Mouse (Mus musculus): ENCODE results near the gene Bhlha15. TPM values are rescaled to one million over a fixed set of nuclear protein-coding genes. Genes with fewer than 3 reads are reported as not detected.

Gene Bhlha15
- not detected for total RNA-seq (2021)
- long read RNA-seq, experiment 1: 0 reads
- long read RNA-seq, experiment 2: 0 reads

DNA sequence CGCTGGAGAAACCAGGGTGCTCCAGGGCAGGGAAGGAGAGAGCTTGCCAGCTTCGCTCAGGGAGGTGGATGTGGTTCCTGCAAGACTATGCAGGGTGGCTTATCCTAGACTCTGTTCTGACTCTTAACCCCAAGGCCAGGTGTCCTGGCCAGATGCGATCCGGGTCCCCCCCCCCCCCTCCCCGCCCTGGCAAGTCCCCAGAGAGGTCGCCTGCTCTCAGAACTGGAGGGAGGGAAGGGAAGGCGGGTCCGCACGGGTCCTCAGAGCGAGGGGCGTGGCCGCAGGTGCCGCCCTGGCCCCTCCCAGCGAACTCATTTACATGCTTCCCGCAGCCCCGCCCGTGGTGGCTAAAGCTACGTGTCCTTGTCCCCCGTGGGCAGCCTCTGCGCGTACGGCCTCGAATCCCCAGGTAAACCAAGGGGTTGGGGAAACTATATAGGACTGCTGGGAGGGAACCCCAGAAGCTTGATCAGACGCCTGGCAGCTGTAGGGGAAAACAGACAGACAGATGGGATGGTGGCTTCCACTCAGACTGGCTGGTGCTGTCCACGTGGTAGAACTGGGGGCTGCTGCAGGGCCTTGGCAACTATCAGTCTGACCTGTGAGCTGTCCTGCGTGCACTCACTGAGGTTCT is at the start of gene Bhlha15:
Gene Bhlha15, plus strand, starts transcription at position 337 of the 634 bp plus-strand sequence.
- no peak for DNase-seq (ENCODE audit: low spot score)

DNA sequence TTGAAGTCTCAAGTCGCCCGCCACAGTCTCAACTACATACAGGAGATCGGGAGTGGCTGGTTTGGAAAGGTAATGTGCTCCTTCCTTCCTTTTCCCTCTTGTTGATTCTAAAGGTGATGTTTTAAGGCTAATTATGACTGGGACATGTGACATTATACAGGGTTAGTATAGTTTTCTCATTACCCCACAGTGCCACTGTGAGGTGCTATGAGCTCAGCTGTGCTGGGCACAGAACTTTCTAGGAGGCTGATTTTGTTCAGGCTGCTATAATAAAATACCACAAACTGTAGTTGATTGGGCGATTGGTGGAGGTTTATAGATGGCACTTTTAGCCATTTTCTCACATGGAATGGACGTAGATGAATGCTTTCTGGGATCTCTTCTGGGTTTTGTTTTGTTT is 46.6 kb upstream of the Bhlha15 start:
- DNase-seq (ENCODE audit: low spot score): no peak

DNA sequence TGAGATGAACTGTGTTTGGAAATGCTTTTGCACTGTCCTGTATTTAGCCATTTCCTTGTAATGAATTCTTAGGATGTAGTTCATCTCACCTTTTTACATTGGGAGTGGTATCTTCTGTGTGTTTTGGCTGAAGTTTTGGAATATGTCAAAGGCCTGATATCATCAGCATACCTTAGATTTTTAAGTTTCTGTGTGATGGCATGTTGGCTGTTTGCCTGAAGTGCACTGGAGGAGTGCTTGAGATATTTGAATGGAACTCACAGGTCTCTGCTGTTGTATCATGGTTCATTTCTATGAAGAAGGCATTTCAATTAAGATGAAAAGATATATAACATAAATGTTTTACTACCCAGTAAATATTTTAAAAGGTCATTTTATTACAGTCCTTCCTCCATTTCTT is 43.2 kb upstream of the Bhlha15 start:
- DNase-seq (ENCODE audit: low spot score): no peak

DNA sequence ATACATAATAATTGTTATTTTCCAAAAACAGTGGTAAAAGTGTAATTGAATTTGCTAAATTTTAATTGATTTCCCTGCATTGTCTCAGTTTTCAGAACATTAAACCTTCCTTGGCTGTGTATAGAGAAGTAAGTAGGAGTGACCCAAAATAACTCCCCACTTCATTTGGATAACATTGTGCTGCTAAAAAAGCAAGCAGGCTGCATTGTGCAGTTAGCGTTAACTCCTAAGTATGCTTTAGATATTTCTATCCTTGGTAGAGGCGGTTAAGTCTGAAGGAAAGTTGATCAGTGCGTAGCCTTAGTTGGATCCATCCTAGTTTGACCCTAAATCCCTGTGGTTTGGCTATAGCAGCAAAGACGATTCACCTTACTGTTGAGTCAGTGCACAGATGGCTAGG is 40.6 kb upstream of the Bhlha15 start:
- no peak for DNase-seq (ENCODE audit: low spot score)

DNA sequence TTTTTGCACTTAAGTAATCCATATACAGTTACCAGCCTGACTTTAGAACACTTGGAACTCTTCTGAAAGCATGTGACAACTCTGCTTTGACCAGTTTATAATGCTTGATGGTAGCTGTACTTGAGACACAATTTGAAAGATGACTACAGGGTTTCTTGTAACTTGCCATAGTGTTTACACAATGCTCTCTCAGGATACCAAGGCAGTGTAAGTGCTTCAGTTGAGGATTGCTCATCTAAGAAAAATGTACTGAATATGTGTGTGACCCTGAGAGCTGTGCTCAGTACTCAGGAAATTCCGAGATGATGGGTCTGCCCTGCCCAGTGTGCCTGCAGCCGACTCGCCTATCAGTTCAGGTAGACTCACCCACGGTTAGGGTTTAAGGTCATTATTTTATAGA is 38.8 kb upstream of the Bhlha15 start:
- no peak for DNase-seq (ENCODE audit: low spot score)

DNA sequence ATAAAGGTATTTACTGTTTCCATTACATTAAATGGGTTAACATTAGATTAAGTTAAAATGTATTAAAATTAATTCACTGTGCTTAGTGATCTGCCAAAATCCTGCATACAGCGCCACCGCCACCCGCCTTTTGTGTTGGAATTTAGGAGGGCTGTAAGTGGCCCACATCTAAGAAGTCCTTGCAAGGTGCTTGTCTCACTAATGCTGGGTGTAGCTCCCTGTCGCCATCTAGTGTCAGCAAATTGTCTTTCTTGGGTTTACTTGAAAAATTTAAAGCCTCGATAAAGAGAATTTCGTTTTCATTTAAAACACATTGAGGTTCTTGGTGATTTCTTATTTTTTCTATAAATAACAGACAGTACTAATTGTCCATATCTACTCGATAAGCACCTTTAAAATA is 35.6 kb upstream of the Bhlha15 start:
- DNase-seq (ENCODE audit: low spot score): peak; percentile 72

DNA sequence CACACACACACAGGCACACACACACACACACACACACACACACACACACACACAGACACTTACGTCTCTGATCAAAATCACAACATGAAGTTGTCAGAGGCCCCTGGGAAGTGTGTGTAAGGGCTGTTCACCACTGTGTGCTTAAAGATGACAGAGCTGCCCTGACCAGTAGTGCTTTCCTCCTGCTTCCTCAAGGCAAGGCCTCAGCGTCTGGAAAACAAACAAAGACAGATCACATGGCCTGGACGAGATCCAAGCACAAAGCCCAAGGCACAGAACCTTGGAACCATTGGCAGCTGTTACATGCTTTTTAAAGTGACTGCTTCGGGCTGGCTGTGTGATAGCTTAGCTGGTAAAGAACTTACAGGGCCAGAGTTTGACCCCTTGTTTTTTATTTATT is 31.5 kb upstream of the Bhlha15 start:
- DNase-seq (ENCODE audit: low spot score): peak; percentile 73

DNA sequence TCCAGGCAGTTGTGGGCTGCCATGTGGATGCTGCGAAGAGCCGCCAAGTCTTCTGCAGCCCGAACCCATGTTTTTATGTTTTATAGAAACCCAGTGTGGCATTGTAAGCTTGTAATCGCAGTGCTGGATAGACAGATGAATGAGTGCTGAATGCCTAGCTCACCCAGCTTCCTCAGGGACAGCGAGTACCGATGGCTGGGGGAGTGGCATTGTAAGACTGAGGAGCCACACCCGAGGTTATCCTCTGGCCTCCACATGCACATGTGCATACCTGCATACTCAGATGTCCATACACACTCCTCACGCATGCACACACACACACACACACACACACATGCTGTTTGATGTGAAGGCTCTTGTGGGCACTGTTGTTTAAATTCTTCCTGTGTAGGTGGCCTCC is 30.9 kb upstream of the Bhlha15 start:
- DNase-seq (ENCODE audit: low spot score): no peak

DNA sequence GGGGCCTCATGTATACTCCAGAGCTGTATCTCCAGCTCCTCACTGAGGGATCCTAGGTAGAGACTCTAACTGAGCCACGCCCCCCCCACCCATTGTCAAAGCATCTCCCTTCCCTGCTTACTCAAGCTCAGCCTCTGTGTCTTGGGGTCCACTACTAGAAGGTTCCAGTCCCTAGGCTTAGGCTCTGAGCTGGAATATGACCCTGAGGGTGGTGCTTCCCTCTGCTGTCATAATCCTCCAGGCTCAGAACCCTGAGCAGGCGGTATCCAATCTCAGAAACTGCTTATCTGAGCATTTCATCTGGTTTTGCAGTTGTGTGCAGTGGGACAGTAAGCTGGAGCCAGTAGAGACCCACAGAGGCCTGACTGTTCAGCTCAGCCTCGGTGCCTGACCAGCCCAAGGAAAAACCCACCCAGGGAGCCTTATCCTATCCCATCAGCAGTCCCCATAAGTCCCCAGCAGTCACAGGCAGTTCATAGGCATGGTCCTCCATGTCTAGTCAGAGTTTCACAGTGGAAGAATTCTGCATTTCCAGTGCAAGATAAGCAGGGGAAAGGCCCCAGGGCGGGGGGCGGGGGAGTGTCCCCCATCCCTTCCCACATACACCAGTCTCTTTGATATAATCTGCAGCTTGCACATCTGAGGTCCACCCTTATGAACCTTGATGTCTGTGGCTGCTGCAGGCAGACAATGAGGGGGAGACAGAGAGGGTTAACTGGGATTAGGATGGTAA is 27.8 kb upstream of the Bhlha15 start:
- no peak for DNase-seq (ENCODE audit: low spot score)

DNA sequence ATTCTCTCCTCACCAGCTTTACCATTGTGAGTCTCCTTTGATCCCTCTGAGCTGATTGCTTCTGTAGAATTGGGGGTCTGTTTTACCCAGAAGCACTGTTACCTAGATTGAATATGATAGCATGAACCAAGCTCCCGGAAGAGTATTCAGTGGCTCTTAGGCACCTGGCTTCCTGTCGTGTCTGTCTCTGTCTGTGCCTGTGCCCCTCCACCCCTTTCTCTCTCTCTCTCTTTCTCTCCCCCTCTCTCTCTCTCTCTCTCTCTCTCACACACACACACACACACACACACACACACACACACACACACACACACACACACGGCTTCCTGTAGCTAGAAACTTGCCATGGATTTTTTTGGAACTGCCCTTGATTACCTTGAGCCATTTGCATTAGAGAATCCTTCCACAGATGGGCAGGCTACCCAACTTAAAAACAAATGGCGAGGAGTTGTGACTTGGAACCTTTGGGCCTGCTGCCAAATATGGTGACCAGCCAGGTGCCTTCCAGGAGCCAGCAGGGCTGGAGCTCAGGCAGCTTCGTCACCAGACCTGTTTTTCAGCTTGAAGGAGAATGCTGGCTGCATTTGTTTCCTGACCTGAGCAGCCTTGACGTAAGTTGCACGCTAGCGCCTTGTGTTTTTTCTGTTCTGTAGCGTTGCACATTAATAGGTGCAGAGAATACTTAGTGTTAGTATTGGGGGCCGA is 27.1 kb upstream of the Bhlha15 start:
- DNase-seq (ENCODE audit: low spot score): no peak

DNA sequence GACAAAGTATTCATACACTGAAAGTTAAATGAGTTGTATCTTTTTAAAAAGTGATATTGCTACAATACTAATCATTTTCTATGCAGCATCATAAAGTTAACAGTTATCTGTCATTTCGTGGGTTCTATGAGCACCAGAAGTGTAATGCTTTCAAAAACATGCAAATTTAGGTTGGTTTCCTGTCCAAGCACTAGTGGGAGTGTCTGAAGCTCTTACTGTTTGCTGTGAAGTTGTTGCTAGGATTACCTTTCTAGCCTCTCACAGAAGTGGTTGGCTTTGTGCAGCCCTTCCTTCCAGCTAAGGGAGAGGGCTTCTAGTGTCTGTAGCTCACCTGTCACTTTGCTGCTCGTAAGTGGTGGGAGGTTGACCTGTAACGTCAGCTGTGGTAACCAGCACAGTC is 24.3 kb upstream of the Bhlha15 start:
- no peak for DNase-seq (ENCODE audit: low spot score)

DNA sequence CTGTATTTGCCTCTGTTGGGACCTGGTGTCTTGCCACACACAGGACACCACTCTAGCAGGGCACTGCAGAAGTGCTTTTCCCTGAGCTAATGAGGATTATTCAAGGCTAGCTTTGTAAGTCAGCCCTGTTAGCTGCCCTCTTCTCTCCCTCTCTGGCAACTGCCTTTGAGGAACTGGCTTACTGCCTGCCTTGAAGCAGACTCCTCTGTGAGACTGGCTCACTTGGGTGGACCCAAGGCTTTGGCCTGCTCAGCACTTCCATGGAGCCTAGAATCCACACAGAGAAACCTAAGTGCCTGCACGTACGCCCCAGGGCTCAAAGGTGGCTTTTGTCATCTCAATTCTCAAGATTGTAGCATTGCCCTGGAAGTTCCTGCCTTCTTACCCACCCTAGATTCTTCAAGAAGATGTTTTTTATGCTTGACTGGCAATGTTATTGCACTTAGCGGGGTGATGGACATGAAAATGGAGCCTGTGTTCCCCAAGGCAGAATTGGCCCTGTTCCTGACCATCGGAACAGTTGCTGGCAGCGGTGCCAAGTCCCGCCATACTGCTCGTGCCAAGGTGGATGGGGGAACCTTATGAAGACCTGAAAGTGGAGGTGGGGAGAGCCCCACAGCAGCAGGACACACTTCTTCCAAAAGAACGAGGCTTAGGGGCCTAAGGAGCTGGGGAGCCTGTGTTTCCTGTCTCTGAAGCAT is 20.7 kb upstream of the Bhlha15 start:
- no peak for DNase-seq (ENCODE audit: low spot score)

DNA sequence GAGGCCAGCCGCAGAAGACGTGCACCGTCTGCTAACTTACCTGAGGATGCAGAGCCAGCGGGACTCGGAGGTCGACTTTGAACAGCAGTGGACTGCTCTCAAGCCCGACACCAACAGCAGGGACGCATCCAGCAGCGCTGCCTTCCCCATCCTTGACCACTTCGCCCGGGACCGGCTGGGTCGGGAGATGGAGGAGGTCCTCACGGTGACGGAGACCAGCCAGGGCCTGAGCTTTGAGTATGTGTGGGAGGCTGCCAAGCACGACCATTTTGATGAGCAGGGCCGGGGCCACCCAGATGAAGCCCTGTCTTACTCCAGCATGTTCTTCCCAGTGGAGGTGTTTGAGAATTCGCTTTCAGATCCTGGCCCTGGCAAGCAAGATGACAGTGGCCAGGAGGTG is 16.4 kb upstream of the Bhlha15 start:
- DNase-seq (ENCODE audit: low spot score): no peak

DNA sequence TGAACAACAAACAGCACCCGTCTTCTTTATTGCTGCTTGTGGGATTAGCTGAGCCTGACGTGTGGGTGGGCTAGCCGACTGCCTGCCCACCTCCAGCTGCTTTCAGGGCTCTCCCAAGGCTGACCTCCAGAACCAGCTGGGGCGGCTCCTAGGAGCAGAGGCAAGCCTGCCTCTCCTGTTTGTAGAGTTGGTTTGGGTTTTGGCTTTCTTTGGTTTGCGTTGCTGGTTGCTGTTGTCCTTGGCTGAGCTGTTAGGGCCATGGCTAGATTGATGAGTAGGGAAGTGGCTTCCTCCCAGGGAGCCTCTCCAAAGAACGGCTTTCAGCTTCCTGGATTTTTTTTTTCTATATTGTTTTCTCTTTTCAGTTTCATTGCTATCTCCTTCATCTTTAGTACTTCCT is 11.9 kb upstream of the Bhlha15 start:
- DNase-seq (ENCODE audit: low spot score): no peak

DNA sequence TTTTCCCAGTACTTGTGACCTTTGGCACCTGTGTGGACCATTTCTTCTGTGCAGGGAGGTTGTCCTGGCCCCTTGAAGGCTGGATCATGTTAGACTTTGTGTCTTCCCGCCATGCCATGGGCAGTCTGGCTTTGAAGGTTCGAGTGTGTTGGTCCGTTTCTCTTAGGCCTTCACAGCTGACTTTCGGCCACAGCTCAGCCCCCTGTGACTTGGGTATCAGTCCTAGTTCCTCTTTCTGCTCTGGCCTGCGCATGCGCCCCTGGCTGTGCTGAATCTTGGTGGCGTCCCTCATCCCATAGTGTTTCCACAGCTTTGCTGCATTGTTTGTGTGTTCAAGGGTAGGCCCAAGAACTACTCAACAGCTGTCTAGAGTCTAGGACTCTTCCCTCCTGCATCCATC is 8.8 kb upstream of the Bhlha15 start:
- no peak for DNase-seq (ENCODE audit: low spot score)

DNA sequence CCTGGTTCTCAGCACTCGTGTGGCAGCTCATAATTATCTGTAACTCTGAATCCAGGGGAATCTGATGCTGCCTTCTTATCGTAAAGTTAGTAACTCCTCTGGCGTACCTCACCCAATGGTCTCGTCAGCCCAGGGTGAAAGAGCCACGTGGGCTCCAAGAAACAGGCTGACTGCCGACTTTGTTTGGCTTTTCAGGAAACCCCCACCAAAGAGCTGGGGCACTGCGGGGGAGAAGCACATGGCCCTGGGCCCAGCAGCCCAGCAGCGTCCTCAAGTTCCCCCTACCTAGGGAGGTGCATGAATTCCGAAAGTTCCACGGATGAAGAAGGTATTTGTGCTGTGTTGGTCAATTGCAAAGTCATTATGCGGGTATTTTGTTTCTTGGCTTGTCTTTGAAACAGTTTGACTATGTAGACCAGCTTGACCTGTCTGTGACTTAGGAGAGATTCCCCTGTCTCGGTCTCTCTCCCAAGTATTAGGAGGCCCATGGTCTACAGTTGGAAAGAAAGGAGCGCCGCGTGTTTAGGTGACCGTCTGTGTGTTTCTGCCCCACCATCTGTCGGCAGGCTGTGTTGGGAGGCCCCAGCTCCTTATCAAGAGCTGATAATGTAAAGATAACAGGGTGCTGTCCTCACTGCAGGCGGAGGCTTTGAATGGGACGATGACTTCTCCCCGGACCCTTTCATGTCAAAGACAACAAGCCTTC is 7.4 kb upstream of the Bhlha15 start:
- no peak for DNase-seq (ENCODE audit: low spot score)

DNA sequence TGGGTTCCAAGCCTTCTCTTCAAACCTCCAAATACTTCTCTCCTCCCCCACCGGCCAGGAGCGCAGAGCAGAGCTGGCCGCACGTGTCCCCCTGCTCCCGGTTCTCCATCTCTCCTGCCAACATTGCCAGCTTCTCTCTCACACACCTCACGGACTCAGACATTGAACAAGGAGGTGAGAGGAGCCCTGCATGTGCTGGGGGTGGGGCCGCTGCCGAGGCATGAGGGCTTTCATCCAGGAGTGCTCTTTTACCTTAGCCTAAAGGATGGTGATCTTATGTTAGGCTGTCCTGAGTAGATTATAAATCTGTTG is 6.9 kb upstream of the Bhlha15 start:
- DNase-seq (ENCODE audit: low spot score): no peak

DNA sequence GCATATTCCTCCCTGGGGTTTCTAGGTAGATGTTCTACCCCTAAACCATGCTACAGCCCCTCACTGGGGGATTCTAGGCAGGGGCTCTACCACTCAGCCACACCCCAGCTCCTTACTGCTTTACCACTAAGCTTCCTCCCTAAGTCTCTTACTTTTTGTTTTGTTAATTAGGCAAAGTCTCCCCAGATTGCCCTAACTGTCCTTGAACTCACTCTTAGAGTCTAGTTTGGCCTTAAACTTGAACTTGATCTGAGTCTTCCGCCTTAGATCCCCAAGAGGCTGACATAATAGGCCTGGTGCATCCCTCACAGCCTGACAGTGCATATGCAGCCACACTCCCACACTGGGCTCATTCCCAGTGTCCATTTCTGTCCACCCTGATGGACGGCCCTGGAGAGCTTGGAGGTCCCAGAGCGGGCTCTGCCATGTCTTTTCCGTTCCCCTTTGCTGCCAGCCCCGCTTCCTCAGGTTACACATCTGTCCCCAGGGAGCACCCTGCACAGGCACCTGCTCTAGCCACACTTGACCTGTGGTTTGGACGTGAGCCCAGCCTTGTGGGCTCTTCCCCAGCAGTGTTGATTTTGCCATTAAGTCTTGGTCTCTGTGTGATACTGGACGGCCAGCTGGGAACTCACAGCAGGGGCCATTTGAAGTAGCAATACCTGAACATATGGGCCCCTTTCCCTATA is 6.3 kb upstream of the Bhlha15 start:
- peak; percentile 82 for DNase-seq (ENCODE audit: low spot score)

DNA sequence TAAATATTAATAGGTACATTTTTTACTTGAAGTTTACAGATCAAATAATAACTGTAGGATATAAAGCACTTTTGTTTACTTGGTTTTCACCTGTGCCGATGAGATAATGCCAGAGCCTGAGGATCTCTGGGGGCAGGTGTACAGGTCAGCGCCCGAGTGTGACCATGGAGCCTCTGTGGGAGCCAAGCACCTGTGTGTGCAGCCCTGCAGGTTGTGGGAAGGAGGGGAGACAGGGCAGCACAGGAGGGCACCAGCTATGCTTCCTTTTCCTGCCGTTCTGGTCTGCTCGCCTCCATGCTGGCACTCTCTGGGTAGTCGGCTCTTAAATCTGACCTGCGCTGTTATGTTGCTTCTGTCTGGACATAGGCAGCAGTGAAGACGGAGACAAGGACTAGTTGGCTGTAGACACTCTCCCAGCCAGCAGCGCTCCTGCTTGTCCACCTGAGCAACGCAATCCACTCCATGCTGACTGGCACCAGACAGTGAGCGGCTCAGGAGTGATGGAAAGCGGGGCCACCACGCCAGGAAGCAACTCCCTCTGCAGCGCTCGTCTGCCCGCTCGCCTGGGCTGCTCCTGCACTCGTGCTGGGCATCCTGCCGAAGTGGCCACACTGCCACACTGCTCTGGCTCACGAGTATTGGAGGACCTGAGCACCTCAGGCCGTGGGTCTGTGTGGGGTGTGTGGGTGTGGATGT is 5.6 kb upstream of the Bhlha15 start:
- no peak for DNase-seq (ENCODE audit: low spot score)

DNA sequence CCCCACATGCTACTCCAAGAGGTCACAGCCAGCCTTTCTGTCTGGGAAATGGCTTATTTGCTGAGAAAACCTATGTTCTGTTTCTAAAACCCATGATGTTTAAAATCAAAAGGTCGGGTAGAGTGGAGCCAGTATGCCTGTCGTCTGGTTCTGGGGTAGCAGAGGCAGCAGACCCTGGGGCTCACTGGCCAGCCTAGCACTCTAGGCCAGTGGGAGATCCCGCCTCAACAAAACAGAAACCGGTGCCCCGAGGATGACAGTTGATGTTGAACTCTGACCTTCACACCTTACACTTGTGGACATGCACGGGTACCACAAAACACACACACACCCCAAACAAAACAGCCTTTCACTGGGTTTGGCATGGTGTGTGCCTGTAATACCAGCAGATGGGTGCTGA is 1.7 kb upstream of the Bhlha15 start:
- no peak for DNase-seq (ENCODE audit: low spot score)
